17 mouse cellular contexts compared by ENCODE assay signal in genomic region chr6:16606687-16607392, GRCm38 (mm10).
DNase-seq lines count a peak whose midpoint lies in the region; ATAC-seq and TF ChIP-seq lines count a peak whose summit lies in the region.
"Had no signal": no experiment of that assay in that cellular context is flagged by ENCODE, and none has a peak within 500 bp of the region (broad histone marks: within the 10 kb centered on the region; RNA-seq: fewer than 3 reads in every experiment).

No protein-coding gene starts in this region.

- no peaks in the 10 kb centered on the region for H3K36me3 ChIP-seq in kidney, postnatal 0 days (ENCODE audit: insufficient read depth, low read length)
- no peaks in the 10 kb centered on the region for H3K36me3 ChIP-seq in forebrain, embryonic 16.5 days (ENCODE audit: control insufficient read depth, insufficient read depth)
- H3K36me3 ChIP-seq in neural tube, embryonic 13.5 days: no peaks in the 10 kb centered on the region
- H3K36me3 ChIP-seq: heart, embryonic 12.5 days; midbrain, embryonic 13.5 days had no signal

- peak; percentile 11; the same call in 1 of the 2 replicates for TF ChIP-seq CTCF in kidney, postnatal 0 days (IDR thresholded peaks at IDR 0.05; ENCODE audit: low read depth)

- 66% methylated on average over 4 of the region's 4 CpGs for whole genome bisulfite sequencing in kidney, postnatal 0 days
- WGBS in forebrain, embryonic 16.5 days: 36% methylated on average over 4 of the region's 4 CpGs
- 61% methylated on average over 4 of the region's 4 CpGs for WGBS in neural tube, embryonic 13.5 days

- no peak overlapping the region for H3K27ac ChIP-seq in kidney, postnatal 0 days
- no peak overlapping the region for H3K27ac ChIP-seq in forebrain, embryonic 16.5 days (ENCODE audit: low read length)
- no peak overlapping the region for H3K27ac ChIP-seq in neural tube, embryonic 13.5 days (replicated peaks)
- H3K27ac ChIP-seq: macrophage; midbrain, embryonic 13.5 days had no signal

- peak; percentile 4 to 14 for DNase-seq in cerebellum, postnatal 14 days
- DNase-seq in cerebellum, adult 11-12 months: no peak
- DNase-seq in kidney, postnatal 0 days (ENCODE audit: low spot score): no peak
- no peak for DNase-seq in kidney, adult 8-10 months
- DNase-seq in adrenal gland, postnatal 10 days: no peak
- DNase-seq in left cerebral cortex, adult 18-20 months (ENCODE audit: low spot score in 2 of 2): no peak
- DNase-seq: gastrocnemius, postnatal 36 days; heart, postnatal 4 days; kidney, adult 18-20 months; liver; lung, adult 18-20 months; thymus, adult 2 months had no signal

- ATAC-seq in kidney, postnatal 0 days (replicated peaks; ENCODE audit: low FRiP score, low read depth): no peak
- peak; percentile 57 for ATAC-seq in forebrain, embryonic 16.5 days
- peak; percentile 59 for ATAC-seq in neural tube, embryonic 13.5 days (ENCODE audit: low read depth)

- no peak overlapping the region for H3K9ac ChIP-seq in kidney, postnatal 0 days (ENCODE audit: low read depth, low read length)
- no peak overlapping the region for H3K9ac ChIP-seq in forebrain, embryonic 16.5 days (replicated peaks; ENCODE audit: low read depth, low read length)
- no peak overlapping the region for H3K9ac ChIP-seq in neural tube, embryonic 13.5 days
- H3K9ac ChIP-seq: heart, embryonic 12.5 days; midbrain, embryonic 13.5 days had no signal

- no peak overlapping the region for H3K4me3 ChIP-seq in kidney, postnatal 0 days (replicated peaks; ENCODE audit: low read depth, low read length)
- no peak overlapping the region for H3K4me3 ChIP-seq in forebrain, embryonic 16.5 days (replicated peaks; ENCODE audit: low read length)
- H3K4me3 ChIP-seq in neural tube, embryonic 13.5 days: no peak overlapping the region
- H3K4me3 ChIP-seq: heart, embryonic 12.5 days; midbrain, embryonic 13.5 days had no signal

- H3K4me2 ChIP-seq in kidney, postnatal 0 days (ENCODE audit: low read length): no peak overlapping the region
- H3K4me2 ChIP-seq in forebrain, embryonic 16.5 days (ENCODE audit: low read length): no peak overlapping the region
- no peak overlapping the region for H3K4me2 ChIP-seq in neural tube, embryonic 13.5 days
- H3K4me2 ChIP-seq: heart, embryonic 12.5 days; midbrain, embryonic 13.5 days had no signal

- H3K27me3 ChIP-seq in kidney, postnatal 0 days (ENCODE audit: insufficient read depth, low read length): no peaks in the 10 kb centered on the region
- H3K27me3 ChIP-seq in forebrain, embryonic 16.5 days (replicated peaks; ENCODE audit: control insufficient read depth, insufficient read depth, low read length): no peaks in the 10 kb centered on the region
- no peaks in the 10 kb centered on the region for H3K27me3 ChIP-seq in neural tube, embryonic 13.5 days
- H3K27me3 ChIP-seq: heart, embryonic 12.5 days; midbrain, embryonic 13.5 days had no signal

- H3K9me3 ChIP-seq in kidney, postnatal 0 days (replicated peaks; ENCODE audit: low read length): no peaks in the 10 kb centered on the region
- H3K9me3 ChIP-seq in forebrain, embryonic 16.5 days (ENCODE audit: control insufficient read depth, low read length): no peaks in the 10 kb centered on the region
- no peaks in the 10 kb centered on the region for H3K9me3 ChIP-seq in neural tube, embryonic 13.5 days
- H3K9me3 ChIP-seq: heart, embryonic 12.5 days; midbrain, embryonic 13.5 days had no signal

- no peaks in the 10 kb centered on the region for H3K4me1 ChIP-seq in kidney, postnatal 0 days (replicated peaks; ENCODE audit: insufficient read depth, low read length)
- H3K4me1 ChIP-seq in forebrain, embryonic 16.5 days (replicated peaks; ENCODE audit: control insufficient read depth, insufficient read depth, low read length): peaks cover 8% of the 10 kb centered on the region
- H3K4me1 ChIP-seq in neural tube, embryonic 13.5 days (replicated peaks): peaks cover 8% of the 10 kb centered on the region
- H3K4me1 ChIP-seq: heart, embryonic 12.5 days; midbrain, embryonic 13.5 days had no signal

Comparison
In these comparisons a context has a peak if more than half of its experiments do, and no peak if none do; other contexts are left out.
1. DNase-seq: peak in cerebellum, postnatal 14 days (2 of 2); none in cerebellum, adult 11-12 months (single experiment), kidney, postnatal 0 days (single experiment), kidney, adult 8-10 months (0 of 2), adrenal gland, postnatal 10 days (single experiment) and left cerebral cortex, adult 18-20 months (0 of 2).